Mouse (Mus musculus) hindlimb bud, embryonic 11.5 days (tissue): ENCODE data around the gene Pxk.

Experiments used
- DNase-seq: peaks from one replicate; pipeline ENCODE4 v3.0.0-alpha.2; 2012; ENCODE audit warnings: low read depth, low spot score; ENCODE audit errors: extremely low spot score

Pxk gene

GRCm38 (mm10) chr14:8192727-8193126 is 94.7 kb downstream of the Pxk start:
- no peak for DNase-seq

GRCm38 (mm10) chr14:8200769-8201168 is 102.8 kb downstream of the Pxk start:
- no peak for DNase-seq

- no peak for DNase-seq
These were observed 103.7 kb downstream of the Pxk start for GRCm38 (mm10) chr14:8201715-8202114.

- no peak for DNase-seq
These were observed 108.3 kb downstream of the Pxk start for GRCm38 (mm10) chr14:8206179-8206910.

- no peak for DNase-seq
These were observed 109.1 kb downstream of the Pxk start for GRCm38 (mm10) chr14:8207105-8207504.

- no peak for DNase-seq
These were observed 109.5 kb downstream of the Pxk start for GRCm38 (mm10) chr14:8207543-8207942.

- DNase-seq: no peak
These were observed 110.9 kb downstream of the Pxk start for GRCm38 (mm10) chr14:8208876-8209275.

- DNase-seq: no peak
These were observed 111.9 kb downstream of the Pxk start for GRCm38 (mm10) chr14:8209896-8210295.

- no peak for DNase-seq
These were observed 115.0 kb downstream of the Pxk start for GRCm38 (mm10) chr14:8212996-8213395.

- DNase-seq: peak; percentile 54
These were observed 115.8 kb downstream of the Pxk start, which contains the start of gene Kctd6 for GRCm38 (mm10) chr14:8213803-8214224. Gene Kctd6, plus strand, starts transcription at chr14:8214140.
